Mouse (Mus musculus) bone marrow, adult 2 months (tissue): ENCODE results near the gene Ctla2b. TPM values are rescaled to one million over a fixed set of nuclear protein-coding genes. Genes with fewer than 3 reads are reported as not detected.
"Not testable (repeated sequence)": the region's sequence is repeated elsewhere in the genome, so short reads cannot be mapped to it uniquely, and the experiment has no call there.

Experiments
- H3K27ac ChIP-seq: fragments of 200-500 bp; 2 replicates; pipeline ENCODE4 v1.5.1; 2012; ENCODE audit warnings: low read depth, mild to moderate bottlenecking, control low read depth, inconsistent platforms, low read length; ENCODE audit not compliant: control insufficient read depth, poor library complexity, insufficient read depth
- H3K4me1 ChIP-seq: fragments of 200-500 bp; 2 replicates; pipeline ENCODE4 v1.6.1; 2011; ENCODE audit warnings: low read length; ENCODE audit not compliant: control insufficient read depth, insufficient read depth
- H3K4me3 ChIP-seq: fragments of 200-500 bp; replicated peaks from 2 replicates; pipeline ENCODE3; 2011; ENCODE audit warnings: mild to moderate bottlenecking, low read depth, low read length, control low read depth; ENCODE audit not compliant: control insufficient read depth
- CTCF ChIP-seq: fragments of 200-500 bp; IDR thresholded peaks from 2 replicates; pipeline ENCODE4 v1.5.1; 2011; ENCODE audit warnings: low read length, control low read depth; ENCODE audit not compliant: control insufficient read depth, insufficient read depth
- POLR2A ChIP-seq: fragments of 200-500 bp; IDR thresholded peaks from 2 replicates; pipeline ENCODE4 v1.6.1; 2011; ENCODE audit warnings: low read depth, mild to moderate bottlenecking, control low read depth, low read length, borderline replicate concordance; ENCODE audit not compliant: control insufficient read depth
- WGBS: fragments of 180-500 bp; shearing (Covaris S2); methylation state at CpG from one replicate; pipeline ENCODE4 v1.1.7; 2018; 5-methylcytosine and 5-hydroxymethylcytosine counted together
- polyA plus RNA-seq: library from polyadenylated mRNA; stranded (reverse); fragments of >200 nt; gene quantifications from 2 replicates; pipeline ENCODE4 v1.2.4, GENCODE M21; 2011; ENCODE audit warnings: low replicate concordance; ENCODE audit not compliant: missing spikeins, insufficient read depth, insufficient read length

Gene Ctla2b
- polyA plus RNA-seq: 18.7 and 40.2 TPM in 2 replicates

- WGBS: 4% methylated on average over 3 of the region's 3 CpGs
- no peaks in the 10 kb centered on the region for H3K4me1 ChIP-seq
- no peak within 1 kb of the TSS for H3K4me3 ChIP-seq
- no peak within 1 kb of the TSS for H3K27ac ChIP-seq
- no peak for TF ChIP-seq CTCF
- no peak for TF ChIP-seq POLR2A
These were observed at the start of gene Ctla2b for GRCm38 (mm10) chr13:60897328-60897727. Ctla2b (minus strand) TSS chr13:60897447.

GRCm38 (mm10) chr13:60941884-60942283, 44.6 kb upstream of the Ctla2b start, which contains the start of gene Tpbpa:
Tpbpa (minus strand) TSS chr13:60941984.
- WGBS: 75% methylated on average over 3 of the region's 3 CpGs
- H3K27ac ChIP-seq, H3K4me3 ChIP-seq, H3K4me1 ChIP-seq: not testable (repeated sequence)

- TF ChIP-seq CTCF: no peak
- TF ChIP-seq POLR2A: no peak
- Histone ChIP-seq H3K4me1 (no peaks in the 10 kb centered on the region), H3K27ac (no peak within 1 kb of the TSS), H3K4me3 (no peak within 1 kb of the TSS)
- 2% methylated on average over 5 of the region's 5 CpGs for WGBS
These were observed 39.3 kb upstream of the Ctla2b start, which contains the start of the genes Gm49391 and Ctla2a for GRCm38 (mm10) chr13:60936500-60936901. Gm49391 (minus strand) TSS chr13:60936571. Ctla2a (minus strand) TSS chr13:60936625.

- H3K4me1 ChIP-seq: not testable (repeated sequence)
- WGBS: 57% methylated on average over 2 of the region's 2 CpGs
These were observed 38.2 kb upstream of the Ctla2b start, which contains the start of gene Gm49393 for GRCm38 (mm10) chr13:60935490-60935889. Gm49393 (minus strand) TSS chr13:60935590.

GRCm38 (mm10) chr13:60904780-60905179, 7.5 kb upstream of the Ctla2b start, which contains the start of gene Tpbpb:
Tpbpb (minus strand) TSS chr13:60904880.
- WGBS: 55% methylated on average over 2 of the region's 2 CpGs
- not testable (repeated sequence) for H3K4me3 ChIP-seq, H3K27ac ChIP-seq, H3K4me1 ChIP-seq

More at GRCm38 (mm10) chr13:60935490-60935889, 38.2 kb upstream of the Ctla2b start, which contains the start of gene Gm49393:
- H3K27ac ChIP-seq, H3K4me3 ChIP-seq: not testable (repeated sequence)

GRCm38 (mm10) chr13:60896794-60897193, 453 bp downstream of the Ctla2b start, which contains the start of gene Gm49392:
Gm49392 (minus strand) TSS chr13:60896894.
- 76% methylated on average over 8 of the region's 8 CpGs for WGBS
- not testable (repeated sequence) for H3K27ac ChIP-seq, H3K4me1 ChIP-seq, H3K4me3 ChIP-seq

GRCm38 (mm10) chr13:60895406-60896160, 1.7 kb downstream of the Ctla2b start:
- H3K4me3 ChIP-seq: no peak overlapping the region
- TF ChIP-seq CTCF (no peak), POLR2A (no peak)
- H3K27ac ChIP-seq: no peak overlapping the region
- no peaks in the 10 kb centered on the region for H3K4me1 ChIP-seq

- Histone ChIP-seq H3K4me1 (no peaks in the 10 kb centered on the region), H3K4me3 (no peak overlapping the region), H3K27ac (no peak overlapping the region)
- TF ChIP-seq POLR2A (no peak), CTCF (no peak)
- 45% methylated on average over 1 of the region's 1 CpGs for WGBS
These were observed 4.9 kb downstream of the Ctla2b start for GRCm38 (mm10) chr13:60892301-60892700.

GRCm38 (mm10) chr13:60864281-60864680, 33.0 kb downstream of the Ctla2b start, which contains the start of gene 4930486L24Rik:
4930486L24Rik (minus strand) TSS chr13:60864475.
- 69% methylated on average over 1 of the region's 1 CpGs for WGBS
- no peak for TF ChIP-seq CTCF
- no peak for TF ChIP-seq POLR2A
- no peak within 1 kb of the TSS for H3K4me3 ChIP-seq
- H3K27ac ChIP-seq: no peak within 1 kb of the TSS
- no peaks in the 10 kb centered on the region for H3K4me1 ChIP-seq
